Mouse (Mus musculus) testis, adult 2 months (tissue): ENCODE results near the gene Plekhb2.

ENCODE experiments used
- CTCF ChIP-seq: fragments of 200-500 bp; IDR thresholded peaks from 2 replicates; pipeline ENCODE4 v1.5.1; 2012; ENCODE audit warnings: low read depth, mild to moderate bottlenecking, inconsistent platforms, low read length, moderate library complexity; ENCODE audit not compliant: control insufficient read depth, insufficient read depth, insufficient replicate concordance
- POLR2A ChIP-seq: fragments of 200-500 bp; IDR thresholded peaks from 2 replicates; pipeline ENCODE4 v1.6.1; 2012; ENCODE audit warnings: low read depth, mild to moderate bottlenecking, inconsistent platforms, low read length, moderate library complexity; ENCODE audit not compliant: control insufficient read depth

DNA sequence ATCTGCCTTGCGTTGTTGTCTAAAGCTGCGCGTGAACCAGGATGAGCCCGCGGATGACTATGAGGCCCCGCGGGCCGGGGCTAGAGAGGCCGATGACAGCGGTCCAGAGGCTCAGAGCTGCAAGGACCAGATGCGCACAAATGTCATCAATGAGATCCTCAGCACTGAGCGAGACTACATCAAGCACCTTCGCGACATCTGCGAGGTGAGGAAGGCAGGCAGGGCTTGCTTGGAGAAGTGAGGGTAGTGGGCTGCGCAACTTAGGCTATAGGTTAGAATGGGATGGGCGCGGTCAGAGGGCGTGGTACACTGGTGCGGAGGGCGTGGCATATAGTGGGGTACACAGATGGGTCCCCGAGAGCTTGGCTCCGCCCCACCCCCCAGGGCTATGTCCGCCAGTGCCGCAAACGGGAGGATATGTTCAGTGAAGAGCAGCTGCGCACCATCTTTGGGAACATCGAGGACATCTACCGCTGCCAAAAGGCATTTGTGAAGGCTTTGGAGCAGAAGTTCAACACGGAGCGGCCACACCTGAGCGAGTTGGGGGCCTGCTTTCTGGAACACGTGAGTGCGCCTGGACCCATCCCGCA, 43.8 kb upstream of the Plekhb2 start:
- TF ChIP-seq CTCF = no peak
- TF ChIP-seq POLR2A = no peak
